Mouse (Mus musculus): ENCODE results near the gene Zic2. TPM values are rescaled to one million over a fixed set of nuclear protein-coding genes. Genes with fewer than 3 reads are reported as not detected.

The Zic2 gene
- polyA plus RNA-seq, 1 experiment = not detected

DNA sequence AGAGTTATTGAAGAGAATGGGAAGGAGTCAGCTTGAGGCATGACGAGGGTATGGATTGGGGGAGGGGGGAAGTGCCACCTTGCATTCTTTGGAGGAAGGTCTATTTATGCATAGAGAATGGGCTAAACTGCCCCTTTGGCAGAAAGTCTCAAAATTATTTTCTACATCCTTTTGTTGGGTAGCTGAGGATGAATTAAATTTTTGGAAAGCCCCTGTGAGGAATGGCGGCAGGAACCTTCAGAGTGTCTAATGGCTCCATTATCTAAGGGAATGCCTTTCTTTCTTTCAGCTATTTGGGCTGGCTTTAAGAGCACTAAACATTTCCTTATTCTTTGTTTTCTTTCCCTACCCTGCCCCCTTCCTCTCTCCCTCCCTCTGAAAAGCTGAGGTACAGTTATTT lies 5.1 kb downstream of the Zic2 start:
- peaks cover 4% of the 10 kb centered on the region; the same call in 1 of the 2 replicates for H3K4me1 ChIP-seq (ENCODE audit: control insufficient read depth, insufficient read depth, low read length)
- no peak overlapping the region for H3K4me3 ChIP-seq (replicated peaks; ENCODE audit: extremely low read depth, low read depth, low read length)
- WGBS = 19% methylated on average over 2 of the region's 2 CpGs
- TF ChIP-seq POLR2A (IDR thresholded peaks at IDR 0.05; ENCODE audit: borderline replicate concordance, extremely low read depth, low read depth, low read length) = no peak
- TF ChIP-seq CTCF (IDR thresholded peaks at IDR 0.05; ENCODE audit: insufficient read depth, low read length) = no peak
- DNase-seq = no peak

DNA sequence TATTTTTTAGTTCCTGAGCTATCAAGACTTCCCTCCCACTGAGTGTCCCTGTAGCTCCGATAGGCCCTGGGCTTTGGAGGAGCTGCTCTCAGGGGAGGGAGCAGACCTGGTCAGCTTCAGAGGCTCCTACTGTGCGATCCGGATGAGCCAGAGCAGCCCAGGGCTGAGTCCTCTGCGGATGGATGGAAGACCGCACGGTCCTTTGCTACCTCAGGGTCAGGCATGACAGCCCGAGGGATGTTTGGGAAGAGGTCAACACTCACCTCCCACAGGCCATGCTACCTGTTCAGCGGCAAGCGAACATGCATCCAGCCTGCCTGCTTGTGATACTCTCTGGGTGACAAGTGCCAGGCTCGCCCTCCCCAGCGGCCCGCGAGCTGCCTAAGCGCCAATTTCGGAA lies 5.9 kb downstream of the Zic2 start:
- DNase-seq = no peak
- 7% methylated on average over 15 of the region's 15 CpGs for WGBS
- H3K4me3 ChIP-seq (replicated peaks; ENCODE audit: extremely low read depth, low read depth, low read length) = no peak overlapping the region

DNA sequence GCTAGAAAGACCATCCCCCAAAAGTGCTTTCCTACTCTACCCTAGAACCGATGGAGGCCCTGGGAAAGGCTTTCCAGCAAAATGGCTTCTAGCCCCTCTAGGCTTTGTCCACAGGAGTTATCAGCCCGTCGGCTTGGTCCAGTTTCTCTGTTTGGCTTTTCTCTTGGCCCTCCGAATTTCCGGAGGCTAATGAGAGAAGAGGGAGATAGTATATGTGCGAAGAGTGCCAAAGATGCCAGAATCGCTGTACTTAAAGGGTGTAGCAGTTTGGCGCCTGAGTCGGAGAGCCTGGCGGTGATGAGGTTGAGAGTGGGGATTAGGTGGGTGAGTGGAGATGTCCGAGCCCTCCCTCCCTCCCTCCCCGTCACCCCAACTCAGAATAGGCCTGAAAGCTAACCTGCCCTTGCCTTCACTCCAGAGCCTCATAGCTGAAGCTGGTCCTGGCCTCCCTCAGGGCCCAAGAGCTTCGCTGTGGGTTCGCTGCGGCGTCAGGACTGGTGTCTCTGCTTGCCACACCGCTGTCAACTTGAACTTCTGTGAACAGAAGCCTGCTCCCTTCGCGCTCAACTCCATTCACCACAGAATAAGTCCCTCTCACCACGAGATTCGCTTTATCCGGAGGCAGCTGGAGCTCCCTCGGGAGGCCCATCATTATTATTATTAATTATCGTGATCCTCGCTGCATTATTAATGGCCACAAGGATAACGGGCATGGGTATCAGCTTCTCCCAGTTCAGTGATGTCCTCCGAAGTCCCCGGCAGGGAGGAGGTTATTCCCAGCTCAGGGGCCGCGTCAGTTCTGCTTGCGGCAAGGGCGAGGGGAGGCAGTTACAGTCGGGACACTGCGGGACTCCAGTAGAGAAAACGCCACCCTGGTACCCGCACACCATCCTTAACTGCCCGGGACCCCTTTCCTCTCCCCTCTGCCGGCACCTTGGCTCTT lies 7.1 kb downstream of the Zic2 start:
- Histone ChIP-seq H3K4me3 (replicated peaks; ENCODE audit: extremely low read depth, low read depth, low read length) (no peak overlapping the region), H3K4me1 (ENCODE audit: control insufficient read depth, insufficient read depth, low read length) (no peaks in the 10 kb centered on the region)
- WGBS = 6% methylated on average over 38 of the region's 38 CpGs
- DNase-seq = no peak
- TF ChIP-seq CTCF (IDR thresholded peaks at IDR 0.05; ENCODE audit: insufficient read depth, low read length) (no peak), POLR2A (IDR thresholded peaks at IDR 0.05; ENCODE audit: borderline replicate concordance, extremely low read depth, low read depth, low read length) (no peak)

More for the DNA sequence above, 5.9 kb downstream of the Zic2 start:
- H3K4me1 ChIP-seq (ENCODE audit: control insufficient read depth, insufficient read depth, low read length) = peaks cover 1% of the 10 kb centered on the region; the same call in 1 of the 2 replicates
- TF ChIP-seq CTCF (IDR thresholded peaks at IDR 0.05; ENCODE audit: insufficient read depth, low read length) (no peak), POLR2A (IDR thresholded peaks at IDR 0.05; ENCODE audit: borderline replicate concordance, extremely low read depth, low read depth, low read length) (no peak)

DNA sequence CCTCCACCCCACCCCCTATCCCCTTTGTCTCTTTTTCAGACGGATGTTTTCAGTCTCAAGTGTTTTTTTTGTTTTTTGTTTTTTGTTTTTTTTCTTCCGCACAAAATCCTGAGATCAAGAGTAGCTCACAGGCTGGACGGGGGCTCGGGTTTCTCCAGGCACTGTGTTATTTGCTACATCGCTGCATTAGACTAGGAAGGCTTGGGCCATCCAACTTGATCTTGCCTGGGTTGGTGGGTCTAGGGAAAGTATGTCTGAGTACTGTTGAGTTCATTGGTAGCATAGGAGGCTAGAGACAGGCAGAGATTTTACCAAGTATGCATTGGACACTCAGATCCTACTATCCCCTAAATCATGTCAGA lies 7.8 kb downstream of the Zic2 start:
- no peak for DNase-seq
- Histone ChIP-seq H3K4me3 (replicated peaks; ENCODE audit: extremely low read depth, low read depth, low read length) (no peak overlapping the region), H3K4me1 (ENCODE audit: control insufficient read depth, insufficient read depth, low read length) (no peaks in the 10 kb centered on the region)
- TF ChIP-seq POLR2A (IDR thresholded peaks at IDR 0.05; ENCODE audit: borderline replicate concordance, extremely low read depth, low read depth, low read length) (no peak), CTCF (IDR thresholded peaks at IDR 0.05; ENCODE audit: insufficient read depth, low read length) (no peak)
- 8% methylated on average over 5 of the region's 5 CpGs for WGBS

DNA sequence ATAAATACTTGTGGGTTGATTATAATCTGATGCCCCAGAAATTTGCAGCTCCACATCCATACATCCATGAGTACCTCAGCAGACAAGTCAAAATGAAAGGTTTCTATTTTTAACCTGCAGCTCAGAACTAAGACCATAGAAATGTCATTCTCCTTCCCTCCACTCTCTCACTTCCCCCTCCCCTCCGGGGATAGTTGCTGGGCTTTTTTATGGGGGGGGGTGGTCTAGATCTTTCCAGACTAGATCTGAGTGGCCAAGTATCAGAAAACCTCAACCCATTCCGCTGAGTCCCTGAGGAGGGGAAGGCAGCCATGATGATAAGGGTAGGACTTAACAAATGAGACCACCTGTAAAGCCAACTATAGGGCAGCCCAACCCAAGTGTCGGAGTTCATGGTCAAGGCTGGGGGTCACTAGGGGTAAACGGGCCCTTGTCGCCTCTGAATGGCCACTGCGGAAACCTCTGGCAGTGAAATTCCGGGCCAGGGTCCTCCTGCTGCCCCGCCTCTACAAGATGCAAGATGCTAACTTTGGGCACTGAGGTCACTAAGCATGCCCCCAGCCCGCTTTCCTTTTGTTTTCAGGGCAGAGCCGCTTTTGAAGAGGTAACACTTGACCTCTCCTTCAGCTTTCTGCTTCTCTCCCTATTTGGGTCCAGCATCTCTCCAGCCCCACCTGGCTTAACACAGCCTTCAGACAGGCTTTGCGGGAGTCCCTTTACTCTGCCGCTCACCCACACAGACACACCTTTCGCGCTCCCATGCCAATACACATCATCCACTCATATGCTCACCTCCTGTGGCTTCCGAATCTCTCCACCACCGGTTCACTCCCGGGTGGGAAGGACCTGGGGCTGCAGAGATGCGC lies 8.6 kb downstream of the Zic2 start:
- TF ChIP-seq CTCF (IDR thresholded peaks at IDR 0.05; ENCODE audit: insufficient read depth, low read length) (no peak), POLR2A (IDR thresholded peaks at IDR 0.05; ENCODE audit: borderline replicate concordance, extremely low read depth, low read depth, low read length) (no peak)
- H3K4me3 ChIP-seq (replicated peaks; ENCODE audit: extremely low read depth, low read depth, low read length) = no peak overlapping the region
- no peaks in the 10 kb centered on the region for H3K4me1 ChIP-seq (ENCODE audit: control insufficient read depth, insufficient read depth, low read length)
- 7% methylated on average over 18 of the region's 18 CpGs for WGBS
- no peak for DNase-seq

DNA sequence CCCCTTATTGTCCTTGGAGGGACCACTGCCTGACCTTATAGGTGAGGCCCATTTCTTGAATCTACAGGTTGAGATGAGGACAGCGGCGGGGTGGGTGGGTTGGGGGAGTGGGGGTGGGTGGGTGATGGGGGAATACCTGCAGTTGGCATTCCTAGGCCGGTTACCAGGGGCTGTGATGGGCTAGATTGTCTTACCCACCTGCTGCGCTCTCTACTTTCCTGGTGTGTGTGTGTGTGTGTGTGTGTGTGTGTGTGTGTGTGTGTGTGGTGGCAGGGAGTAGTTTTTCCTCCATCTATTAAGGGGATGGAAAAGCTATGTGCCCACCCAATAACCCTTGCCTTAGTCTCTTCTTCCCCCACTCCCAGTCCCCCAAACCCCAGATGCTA lies 9.2 kb downstream of the Zic2 start:
- H3K4me3 ChIP-seq (replicated peaks; ENCODE audit: extremely low read depth, low read depth, low read length) = no peak overlapping the region
- DNase-seq = no peak
- H3K4me1 ChIP-seq (ENCODE audit: control insufficient read depth, insufficient read depth, low read length) = no peaks in the 10 kb centered on the region
- 10% methylated on average over 4 of the region's 4 CpGs for WGBS
- TF ChIP-seq POLR2A (IDR thresholded peaks at IDR 0.05; ENCODE audit: borderline replicate concordance, extremely low read depth, low read depth, low read length) (no peak), CTCF (IDR thresholded peaks at IDR 0.05; ENCODE audit: insufficient read depth, low read length) (no peak)

DNA sequence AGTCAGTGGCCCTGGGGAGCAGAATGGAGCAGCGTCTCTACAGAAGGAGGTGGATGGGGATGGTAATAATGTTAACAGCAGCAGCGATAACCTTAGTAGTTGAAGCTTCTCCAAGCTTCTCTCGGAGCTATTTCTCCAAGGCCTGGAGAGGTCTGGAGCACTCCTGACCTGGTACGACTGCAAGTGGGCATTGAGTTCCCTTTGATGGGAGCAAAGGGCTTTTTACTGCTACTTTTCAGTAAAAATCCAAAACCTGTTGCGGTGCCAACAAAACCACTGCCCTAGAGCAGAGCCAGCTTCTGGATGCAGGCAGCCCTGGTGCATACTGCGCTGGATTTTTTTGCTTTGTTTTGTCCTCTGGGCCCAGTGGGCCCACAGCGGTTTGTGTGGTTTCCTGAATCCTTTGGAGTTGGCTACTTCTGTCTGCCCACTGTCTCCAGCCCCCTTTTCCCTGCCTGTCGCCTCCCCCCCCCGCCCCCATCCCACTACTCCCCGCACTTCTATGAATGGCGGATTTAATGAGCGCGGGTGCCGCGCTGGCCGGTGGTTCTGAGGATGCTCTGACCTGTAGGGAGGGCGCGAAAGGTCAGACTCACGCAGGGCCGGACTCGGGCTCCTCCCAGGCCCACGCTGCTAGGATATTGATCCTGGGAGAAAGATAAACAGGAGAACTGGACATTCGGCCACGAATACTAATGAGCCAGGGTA lies 9.8 kb downstream of the Zic2 start:
- 3% methylated on average over 24 of the region's 24 CpGs for WGBS
- no peaks in the 10 kb centered on the region for H3K4me1 ChIP-seq (ENCODE audit: control insufficient read depth, insufficient read depth, low read length)
- DNase-seq = no peak
- no peak overlapping the region for H3K4me3 ChIP-seq (replicated peaks; ENCODE audit: extremely low read depth, low read depth, low read length)
- TF ChIP-seq CTCF (IDR thresholded peaks at IDR 0.05; ENCODE audit: insufficient read depth, low read length) (no peak), POLR2A (IDR thresholded peaks at IDR 0.05; ENCODE audit: borderline replicate concordance, extremely low read depth, low read depth, low read length) (no peak)

DNA sequence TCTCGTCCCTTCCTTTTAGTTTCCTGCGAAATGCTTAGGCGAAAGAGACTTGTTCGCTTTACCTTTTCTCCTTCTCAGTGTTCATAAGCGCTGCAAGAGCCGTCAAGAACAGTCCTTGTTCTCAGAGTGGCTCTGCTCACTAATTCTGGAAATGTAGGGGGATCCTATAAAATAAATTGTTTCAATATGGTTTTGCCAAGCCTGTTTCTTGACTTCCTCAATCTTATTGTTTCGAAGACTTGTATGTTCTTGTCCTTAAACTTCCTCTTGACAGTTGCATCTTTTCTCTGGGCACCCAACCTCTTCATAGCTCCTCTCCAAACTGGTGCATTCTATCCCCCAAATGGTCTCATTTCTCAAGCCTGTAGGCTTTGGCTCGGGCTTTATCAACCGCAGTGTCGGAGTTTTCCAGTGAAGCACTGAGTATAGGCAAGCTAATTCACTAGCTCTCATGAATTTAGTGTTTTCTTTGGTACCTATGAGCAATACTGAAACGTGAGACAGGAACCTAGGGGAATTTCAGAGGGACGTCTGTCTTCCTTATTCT lies 10.5 kb downstream of the Zic2 start:
- Histone ChIP-seq H3K4me1 (ENCODE audit: control insufficient read depth, insufficient read depth, low read length) (0 out of 2 replicates have a peak, but pooled peaks cover 3% of the 10 kb centered on the region), H3K4me3 (replicated peaks; ENCODE audit: extremely low read depth, low read depth, low read length) (no peak overlapping the region)
- no peak for TF ChIP-seq POLR2A (IDR thresholded peaks at IDR 0.05; ENCODE audit: borderline replicate concordance, extremely low read depth, low read depth, low read length)
- TF ChIP-seq CTCF (IDR thresholded peaks at IDR 0.05; ENCODE audit: insufficient read depth, low read length) = no peak
- no peak for DNase-seq
- WGBS = 5% methylated on average over 12 of the region's 12 CpGs

DNA sequence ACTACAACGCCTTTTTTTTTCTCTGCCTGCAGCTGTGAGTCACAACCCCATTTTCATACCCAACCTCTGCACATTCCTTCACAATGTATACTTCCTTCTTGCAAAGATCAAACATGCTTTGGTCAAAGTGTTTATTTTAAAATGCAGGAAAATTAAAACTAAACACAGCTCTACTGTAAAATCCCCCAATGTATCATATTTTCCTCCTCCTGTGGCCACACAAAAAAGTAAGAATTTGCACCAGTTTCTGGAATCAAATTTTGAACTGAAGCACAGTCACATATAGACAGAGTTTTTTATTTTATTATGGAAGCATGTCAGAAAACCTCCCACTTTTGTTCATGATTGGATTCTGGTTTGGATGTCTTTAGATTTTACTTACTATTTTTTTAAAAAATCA lies 11.4 kb downstream of the Zic2 start:
- no peak overlapping the region for H3K4me3 ChIP-seq (replicated peaks; ENCODE audit: extremely low read depth, low read depth, low read length)
- DNase-seq = no peak
- no peak for TF ChIP-seq POLR2A (IDR thresholded peaks at IDR 0.05; ENCODE audit: borderline replicate concordance, extremely low read depth, low read depth, low read length)
- no peak for TF ChIP-seq CTCF (IDR thresholded peaks at IDR 0.05; ENCODE audit: insufficient read depth, low read length)
- 10% methylated on average over 1 of the region's 1 CpGs for WGBS
- H3K4me1 ChIP-seq (ENCODE audit: control insufficient read depth, insufficient read depth, low read length) = 0 out of 2 replicates have a peak, but pooled peaks cover 3% of the 10 kb centered on the region
